Mouse (Mus musculus) urinary bladder, adult 2 months (tissue): ENCODE results near the gene Canx. TPM values are rescaled to one million over a fixed set of nuclear protein-coding genes. Genes with fewer than 3 reads are reported as not detected.
"Not testable (repeated sequence)": the region's sequence is repeated elsewhere in the genome, so short reads cannot be mapped to it uniquely, and the experiment has no call there.

Source experiments
- DNase-seq: peaks from one replicate; pipeline ENCODE4 v3.0.0; 2022; ENCODE audit warnings: low spot score
- polyA plus RNA-seq: library from polyadenylated mRNA; depleted of rRNA; stranded (reverse); fragments of >200 nt; gene quantifications from 2 replicates; pipeline ENCODE4 v1.2.3, GENCODE M21; 2012; rRNA removed

The Canx gene
- polyA plus RNA-seq, result 177 and 247 TPM in 2 replicates

- DNase-seq, result peak; percentile 98
Observed at GRCm38 (mm10) chr11:50325496-50326301, at the start of gene Canx. Gene Canx, minus strand, starts transcription at chr11:50325673.

- DNase-seq, result no peak
Observed at GRCm38 (mm10) chr11:50374286-50375015, 49.0 kb upstream of the Canx start.

- DNase-seq, result no peak
Observed at GRCm38 (mm10) chr11:50373621-50374020, 48.1 kb upstream of the Canx start.

- no peak for DNase-seq
Observed at GRCm38 (mm10) chr11:50373086-50373485, 47.6 kb upstream of the Canx start.

- DNase-seq, result no peak
Observed at GRCm38 (mm10) chr11:50371911-50372310, 46.4 kb upstream of the Canx start.

- no peak for DNase-seq
Observed at GRCm38 (mm10) chr11:50371399-50371841, 45.9 kb upstream of the Canx start.

- DNase-seq, result no peak
Observed at GRCm38 (mm10) chr11:50370969-50371368, 45.5 kb upstream of the Canx start.

- DNase-seq, result no peak
Observed at GRCm38 (mm10) chr11:50369360-50369911, 44.0 kb upstream of the Canx start.

- no peak for DNase-seq
Observed at GRCm38 (mm10) chr11:50367531-50367930, 42.1 kb upstream of the Canx start.

- no peak for DNase-seq
Observed at GRCm38 (mm10) chr11:50365322-50365721, 39.8 kb upstream of the Canx start.

GRCm38 (mm10) chr11:50364548-50364947 lies 39.1 kb upstream of the Canx start:
- no peak for DNase-seq

- DNase-seq, result not testable (repeated sequence)
Observed at GRCm38 (mm10) chr11:50361282-50361681, 35.8 kb upstream of the Canx start.

- DNase-seq, result peak; percentile 33
Observed at GRCm38 (mm10) chr11:50358950-50359861, 33.7 kb upstream of the Canx start.

GRCm38 (mm10) chr11:50355395-50355794 lies 29.9 kb upstream of the Canx start:
- no peak for DNase-seq

GRCm38 (mm10) chr11:50354851-50355250 lies 29.4 kb upstream of the Canx start:
- no peak for DNase-seq

- DNase-seq, result no peak
Observed at GRCm38 (mm10) chr11:50354162-50354561, 28.7 kb upstream of the Canx start, which contains the start of gene Cby3. Gene Cby3, plus strand, starts transcription at chr11:50354462.

- no peak for DNase-seq
Observed at GRCm38 (mm10) chr11:50352177-50352576, 26.7 kb upstream of the Canx start.

GRCm38 (mm10) chr11:50346256-50347032 lies 21.0 kb upstream of the Canx start:
- no peak for DNase-seq

GRCm38 (mm10) chr11:50345486-50345885 lies 20.0 kb upstream of the Canx start:
- DNase-seq, result no peak

GRCm38 (mm10) chr11:50336891-50337290 lies 11.4 kb upstream of the Canx start:
- DNase-seq, result no peak

- no peak for DNase-seq
Observed at GRCm38 (mm10) chr11:50336126-50336525, 10.7 kb upstream of the Canx start.
